Mouse (Mus musculus): Measurements from ENCODE around the gene Eif2d. TPM values are rescaled to one million over a fixed set of nuclear protein-coding genes. Genes with fewer than 3 reads are reported as not detected.

The Eif2d gene
- total RNA-seq, 2 experiments from 2014 or later: 48.3 to 73.6 TPM

DNA sequence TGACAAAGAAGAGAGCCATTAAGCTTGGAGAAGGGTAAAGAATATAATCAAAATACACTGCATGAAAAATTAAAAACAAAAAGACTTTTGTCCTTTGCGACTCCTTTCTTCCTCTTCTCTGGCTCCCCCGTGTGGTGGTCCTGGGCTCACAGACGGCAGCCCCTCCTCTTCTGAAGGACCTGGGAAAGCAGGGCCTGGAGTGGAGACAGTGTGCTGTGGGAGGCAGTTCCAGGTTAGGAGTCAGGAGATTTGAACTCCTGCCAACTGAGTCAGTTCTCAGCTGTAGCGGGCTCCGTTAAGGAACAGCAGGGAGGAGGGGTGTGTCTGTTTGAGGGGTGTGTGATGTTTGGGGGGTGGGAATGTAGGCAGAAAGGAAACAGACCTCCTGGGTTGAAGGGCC is 54.5 kb downstream of the Eif2d start:
- ATAC-seq (replicated peaks; ENCODE audit: low FRiP score, low TSS enrichment, poor library complexity, severe bottlenecking): peak; percentile 66

DNA sequence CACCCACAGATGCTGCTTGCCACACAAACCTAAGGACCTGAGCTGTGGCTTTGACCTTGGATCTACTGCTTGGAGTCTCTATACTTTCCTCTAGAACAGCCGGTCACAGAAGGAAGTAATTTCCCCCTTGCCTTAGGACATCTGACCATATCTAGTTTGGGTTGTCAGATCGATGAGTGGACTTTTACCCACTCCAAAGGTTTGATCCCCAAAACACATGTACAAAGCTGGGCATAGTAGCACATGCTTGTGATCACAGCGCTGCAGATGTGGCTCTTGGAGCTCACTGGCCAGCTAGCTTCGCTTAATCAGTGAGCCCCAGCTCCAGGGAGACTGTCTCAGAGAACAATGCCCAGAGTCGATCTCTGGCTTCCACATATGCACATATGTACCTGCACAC is 55.1 kb downstream of the Eif2d start:
- ATAC-seq (replicated peaks; ENCODE audit: low FRiP score, low TSS enrichment, poor library complexity, severe bottlenecking): no peak

DNA sequence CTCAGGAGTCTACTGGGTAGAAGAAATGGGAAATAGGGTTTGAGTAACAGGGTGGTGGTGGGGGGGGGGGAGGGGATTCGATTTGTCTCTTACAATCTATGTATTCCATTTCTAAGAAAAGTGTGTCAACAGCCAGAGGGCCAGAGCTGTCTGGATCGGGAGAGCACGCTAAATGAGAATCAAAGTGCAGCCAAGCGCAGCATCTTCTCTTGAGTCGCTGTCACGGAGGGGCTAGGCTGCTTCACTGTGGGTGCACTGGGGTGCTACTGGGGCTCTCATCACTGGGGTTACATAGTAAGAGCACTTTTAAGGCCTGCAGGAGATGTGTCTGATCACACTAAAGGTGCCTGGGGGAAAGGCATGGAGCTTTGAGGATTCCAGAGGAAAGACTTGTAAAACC is 55.8 kb downstream of the Eif2d start:
- no peak for ATAC-seq (replicated peaks; ENCODE audit: low FRiP score, low TSS enrichment, poor library complexity, severe bottlenecking)

DNA sequence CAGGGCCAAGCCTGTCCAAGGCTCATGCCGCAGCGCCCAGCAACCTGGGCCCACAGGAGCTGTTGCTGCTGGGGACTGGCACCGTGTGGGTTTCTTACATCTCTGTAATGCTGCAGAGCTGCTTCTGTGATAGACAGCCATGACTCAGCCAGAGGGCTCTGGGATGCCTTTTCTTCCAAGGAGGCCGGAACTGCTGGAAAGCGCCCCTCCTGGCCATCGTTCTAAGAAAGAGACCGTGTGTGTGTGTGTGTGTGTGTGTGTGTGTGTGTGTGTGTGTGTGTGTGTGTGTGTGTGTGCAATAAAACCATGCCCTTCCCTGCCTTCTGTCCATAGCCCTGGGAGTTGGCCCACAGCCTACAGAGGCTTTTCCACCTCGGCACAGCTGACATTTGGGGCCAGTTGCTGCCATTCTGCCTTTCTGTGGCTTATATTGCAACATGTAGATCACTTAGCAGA is 57.0 kb downstream of the Eif2d start:
- ATAC-seq (replicated peaks; ENCODE audit: low FRiP score, low TSS enrichment, poor library complexity, severe bottlenecking): no peak

DNA sequence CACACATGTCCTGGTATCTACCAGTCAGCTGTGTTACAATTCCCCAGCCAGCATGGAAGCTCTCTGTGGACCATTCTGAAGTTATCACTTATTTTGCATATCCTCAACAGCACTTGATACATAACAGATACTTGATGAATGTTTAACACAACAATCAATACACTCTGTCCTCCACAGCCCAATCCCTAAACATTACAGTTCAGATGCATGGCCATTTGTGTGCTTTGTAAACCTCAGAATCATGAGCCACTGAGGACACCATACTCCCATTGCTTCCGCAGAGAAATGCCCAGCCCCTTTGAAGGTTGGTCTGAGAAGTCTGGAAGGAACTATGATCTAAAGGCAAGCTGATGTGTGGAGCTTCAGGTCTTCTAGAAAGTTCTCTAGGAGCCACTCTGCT is 58.7 kb downstream of the Eif2d start:
- no peak for ATAC-seq (replicated peaks; ENCODE audit: low FRiP score, low TSS enrichment, poor library complexity, severe bottlenecking)

DNA sequence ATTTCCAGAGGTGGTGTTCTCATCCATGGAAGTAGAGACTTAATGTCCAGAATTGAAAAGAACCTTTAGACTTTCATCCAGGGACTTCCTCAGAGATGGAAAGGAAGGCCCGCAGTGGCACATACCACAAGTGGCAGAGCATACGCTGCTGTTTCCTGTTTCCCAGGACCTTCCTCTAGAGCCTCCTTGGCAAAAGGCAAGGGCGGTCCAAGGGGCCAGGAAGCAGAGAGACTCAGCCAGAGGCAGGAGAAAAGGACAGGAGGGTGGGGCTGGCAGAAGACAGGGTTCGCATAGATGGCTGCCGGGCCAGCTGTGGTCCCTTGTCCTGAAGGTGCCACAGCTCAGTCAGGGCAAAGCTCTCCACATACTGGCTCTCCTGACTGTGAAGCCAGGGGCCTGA is 60.0 kb downstream of the Eif2d start:
- ATAC-seq (replicated peaks; ENCODE audit: low FRiP score, low TSS enrichment, poor library complexity, severe bottlenecking): no peak

DNA sequence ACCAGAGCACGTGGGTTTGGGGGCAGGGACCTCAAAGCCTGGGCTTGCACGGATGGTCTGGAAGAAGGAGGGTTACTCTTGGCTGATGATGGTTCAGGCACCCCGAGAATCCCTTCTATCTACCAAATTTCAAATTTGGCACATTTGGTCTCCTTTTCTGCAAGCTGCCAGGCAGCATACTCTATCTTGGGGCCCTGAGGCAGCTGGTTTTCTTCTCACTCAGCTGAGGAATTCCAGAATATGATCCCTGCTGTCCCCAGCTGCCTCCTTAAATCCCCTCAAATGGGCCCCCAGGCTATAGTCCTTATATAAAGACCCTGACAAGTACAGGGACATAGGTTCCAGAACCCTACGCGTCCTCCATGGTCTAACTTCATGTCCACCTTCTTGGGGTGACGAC is 60.4 kb downstream of the Eif2d start:
- ATAC-seq (replicated peaks; ENCODE audit: low FRiP score, low TSS enrichment, poor library complexity, severe bottlenecking): no peak

DNA sequence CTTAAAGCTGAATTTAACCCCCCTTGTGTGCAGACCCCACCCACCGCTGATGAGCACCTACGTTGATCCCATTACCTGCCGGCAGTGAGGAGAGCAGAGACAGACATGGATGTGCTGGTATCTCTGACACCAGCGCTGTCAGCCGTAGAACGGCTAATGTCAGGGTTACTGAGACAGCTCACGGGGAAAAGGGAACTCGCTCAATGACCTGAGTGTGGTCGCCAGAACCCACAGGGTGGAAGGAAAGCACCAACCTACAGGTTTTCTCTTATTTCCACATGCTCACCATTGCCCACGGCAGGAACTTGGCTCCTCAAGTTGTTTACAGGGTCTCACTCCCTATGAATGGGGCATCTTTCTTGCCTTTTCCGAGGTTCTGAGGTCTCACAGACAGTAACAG is 66.0 kb downstream of the Eif2d start:
- ATAC-seq (replicated peaks; ENCODE audit: low FRiP score, low TSS enrichment, poor library complexity, severe bottlenecking): no peak

DNA sequence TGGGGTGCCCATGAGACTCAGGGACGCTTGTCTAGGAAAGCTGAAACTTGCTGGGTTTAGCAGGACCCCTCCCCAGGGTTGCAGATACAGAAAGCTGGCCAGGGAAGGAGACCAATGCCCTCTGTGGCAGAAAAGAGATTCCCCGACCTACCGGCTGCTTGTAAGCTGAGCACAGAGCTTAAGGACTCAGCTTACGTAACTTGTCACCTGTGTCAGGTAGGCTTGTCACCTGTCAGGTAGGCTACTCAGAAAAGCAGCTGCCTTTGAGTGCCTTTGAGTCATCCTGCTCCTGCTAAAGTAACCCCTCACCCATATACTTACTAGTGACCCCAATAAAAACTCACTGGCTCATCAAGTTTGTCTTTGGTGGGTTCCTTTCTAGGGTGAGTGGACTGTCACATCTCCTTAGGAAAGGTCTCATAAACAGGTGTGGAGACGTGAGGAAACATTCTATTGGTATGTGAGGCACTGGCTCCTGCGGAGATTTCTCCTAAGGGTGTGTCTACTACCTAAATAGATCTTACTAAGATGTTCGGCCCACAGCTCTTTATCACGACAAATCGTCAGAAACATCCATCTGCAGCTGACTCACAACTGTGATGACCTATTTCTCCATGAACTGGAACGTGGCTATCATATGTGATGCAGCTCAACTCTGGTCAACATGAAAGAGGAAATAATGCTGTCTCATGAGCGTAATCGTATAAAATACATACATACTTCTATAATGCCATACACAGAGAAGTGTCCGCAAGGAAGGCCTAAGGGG is 69.0 kb downstream of the Eif2d start:
- ATAC-seq (replicated peaks; ENCODE audit: low FRiP score, low TSS enrichment, poor library complexity, severe bottlenecking): no peak

DNA sequence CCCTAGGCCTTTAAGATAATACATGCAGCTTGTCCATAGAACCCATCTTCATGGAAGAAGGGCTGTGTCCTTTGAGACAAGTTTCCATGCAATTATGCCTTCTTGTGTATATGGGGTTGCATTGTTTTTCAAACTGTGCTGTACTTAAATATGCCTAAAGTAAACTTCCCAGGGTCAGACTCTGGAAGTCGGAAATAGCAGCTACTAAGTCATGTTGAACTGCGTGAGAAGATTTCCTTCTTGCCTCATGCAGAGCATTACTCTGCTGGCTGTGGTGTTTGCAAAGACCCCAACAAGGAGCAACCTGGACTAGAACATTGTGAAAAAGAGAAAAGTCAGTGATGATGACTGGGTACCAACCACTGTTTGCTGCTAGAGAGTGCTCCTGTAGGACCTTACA is 70.4 kb downstream of the Eif2d start:
- ATAC-seq (replicated peaks; ENCODE audit: low FRiP score, low TSS enrichment, poor library complexity, severe bottlenecking): no peak

DNA sequence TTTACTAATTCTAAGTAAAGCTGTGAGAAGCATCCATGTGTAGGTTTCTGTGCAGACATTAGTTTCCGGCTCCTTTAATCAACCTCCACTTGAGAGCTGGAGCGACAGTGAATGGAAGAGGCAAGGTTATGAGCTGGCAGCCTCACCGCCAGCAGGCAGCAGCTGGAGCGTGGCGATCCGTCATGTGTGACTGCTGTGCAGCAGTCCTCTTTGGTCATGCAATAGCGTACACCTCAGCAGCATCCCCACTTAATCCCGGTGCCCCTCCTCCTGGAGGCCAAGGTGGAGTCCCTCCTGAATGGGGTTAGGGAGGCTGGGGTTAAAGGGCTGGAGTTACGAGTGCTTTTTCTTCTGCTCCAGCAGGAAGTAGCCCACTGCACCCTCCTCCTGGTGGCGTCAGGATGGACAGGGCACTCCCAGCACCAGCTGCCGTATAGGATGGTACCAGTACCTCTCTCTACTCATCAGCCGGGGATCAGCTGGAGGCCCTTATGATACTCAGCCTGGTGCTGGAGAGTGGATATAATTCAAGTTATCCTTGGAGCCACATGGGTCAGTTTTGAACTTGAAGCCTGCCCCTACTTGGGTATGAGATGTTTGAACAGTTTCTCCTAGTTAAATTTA is 72.0 kb downstream of the Eif2d start:
- no peak for ATAC-seq (replicated peaks; ENCODE audit: low FRiP score, low TSS enrichment, poor library complexity, severe bottlenecking)

DNA sequence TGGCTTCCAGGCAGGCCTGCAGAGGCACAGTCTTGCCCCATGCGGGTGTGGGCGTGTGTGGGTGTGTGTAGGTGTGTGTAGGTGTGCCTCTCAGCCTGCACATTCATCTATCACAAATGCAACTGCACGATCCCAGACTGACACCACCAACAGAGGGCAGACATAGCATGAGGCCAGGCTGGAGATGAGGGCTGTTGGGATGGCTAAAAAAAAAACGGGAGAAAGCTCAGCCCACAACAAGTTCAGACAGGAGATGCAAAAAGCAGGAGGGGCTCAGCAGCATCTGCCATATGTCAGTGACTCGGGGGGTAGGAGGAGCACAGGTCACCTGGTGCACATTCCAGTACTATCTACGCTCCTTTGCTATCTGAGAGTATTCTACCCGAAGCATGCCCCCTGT is 75.2 kb downstream of the Eif2d start:
- ATAC-seq (replicated peaks; ENCODE audit: low FRiP score, low TSS enrichment, poor library complexity, severe bottlenecking): no peak

DNA sequence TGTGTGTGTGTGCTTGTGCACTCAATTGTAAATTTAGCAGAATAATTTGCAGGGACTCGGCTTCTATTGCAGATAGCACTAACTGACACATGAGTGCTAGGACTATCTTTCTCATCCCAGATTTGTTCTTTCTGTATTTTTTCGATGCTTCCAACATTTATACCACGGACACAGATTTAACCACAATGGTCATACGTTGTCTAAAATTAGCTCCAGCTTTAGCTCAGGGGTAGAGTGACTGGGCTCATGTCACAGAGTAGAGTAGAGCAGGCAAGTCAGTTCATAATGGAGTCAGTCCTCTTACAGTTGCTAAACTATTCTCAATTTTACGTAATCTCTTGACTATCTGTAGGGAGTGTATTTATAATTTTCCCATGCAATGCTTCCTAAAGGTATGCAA is 75.7 kb downstream of the Eif2d start:
- ATAC-seq (replicated peaks; ENCODE audit: low FRiP score, low TSS enrichment, poor library complexity, severe bottlenecking): no peak

DNA sequence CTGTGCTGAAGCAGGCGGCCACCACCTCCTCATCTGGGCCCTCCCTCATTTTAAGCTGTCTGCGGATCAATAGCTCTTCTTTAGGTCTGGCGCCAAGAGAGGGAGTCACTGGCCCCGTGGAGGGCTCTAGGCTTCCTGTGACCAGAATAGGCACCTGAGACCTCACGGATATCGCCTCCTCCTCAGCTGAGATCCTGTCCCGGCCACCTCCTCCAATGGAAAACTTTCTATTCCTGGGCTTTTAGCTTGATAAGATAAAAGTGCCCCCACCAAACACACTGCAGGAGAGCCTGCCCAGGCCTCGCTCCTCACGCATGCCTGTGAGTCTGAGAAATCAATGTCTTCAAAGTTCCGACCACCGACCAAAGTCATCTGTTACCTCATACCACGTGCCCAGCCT is 80.5 kb downstream of the Eif2d start:
- no peak for ATAC-seq (replicated peaks; ENCODE audit: low FRiP score, low TSS enrichment, poor library complexity, severe bottlenecking)

DNA sequence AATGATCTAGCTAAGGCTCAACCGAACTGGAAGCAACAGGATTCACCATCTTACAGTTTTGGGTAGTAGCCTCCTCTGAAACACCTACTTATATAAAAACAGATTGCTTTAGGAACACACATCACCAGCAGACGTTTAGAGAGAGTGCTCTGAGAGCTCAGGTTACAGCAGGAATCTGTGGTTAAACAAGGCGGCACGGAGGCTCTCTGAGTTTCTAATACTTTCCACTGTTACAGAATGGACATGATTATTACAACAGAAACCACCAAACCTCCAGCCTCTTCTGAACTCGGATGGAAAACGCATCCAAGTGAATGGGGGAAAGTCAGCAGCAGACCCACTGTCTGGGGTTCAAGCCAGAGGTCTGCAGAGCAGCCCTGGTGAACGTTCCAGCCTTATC is 83.1 kb downstream of the Eif2d start:
- ATAC-seq (replicated peaks; ENCODE audit: low FRiP score, low TSS enrichment, poor library complexity, severe bottlenecking): no peak

Other genes starting within 250 kb of the Eif2d start
- not detected in 2 replicates for gene Il20, start 241.7 kb upstream of the Eif2d start, total RNA-seq (2014; fragmentation: Nextera tagmentation)
- gene Il20, start 241.7 kb upstream of the Eif2d start, total RNA-seq (2017): not detected in 2 replicates
- not detected in 2 replicates for gene Il19, start 213.1 kb upstream of the Eif2d start, total RNA-seq (2014; fragmentation: Nextera tagmentation)
- not detected in 2 replicates for gene Il19, start 213.1 kb upstream of the Eif2d start, total RNA-seq (2017)
- not detected in 2 replicates for gene Il10, start 133.3 kb upstream of the Eif2d start, total RNA-seq (2014; fragmentation: Nextera tagmentation)
- not detected in 2 replicates for gene Il10, start 133.3 kb upstream of the Eif2d start, total RNA-seq (2017)
- gene Mapkapk2, start 55.4 kb upstream of the Eif2d start, total RNA-seq (2014; fragmentation: Nextera tagmentation): 43.1 and 46.2 TPM in 2 replicates
- gene Mapkapk2, start 55.4 kb upstream of the Eif2d start, total RNA-seq (2017): 37.1 and 42.6 TPM in 2 replicates
- 18.2 and 19.6 TPM in 2 replicates for gene Dyrk3, start 14.8 kb upstream of the Eif2d start, total RNA-seq (2014; fragmentation: Nextera tagmentation)
- 20.0 and 31.3 TPM in 2 replicates for gene Dyrk3, start 14.8 kb upstream of the Eif2d start, total RNA-seq (2017)
- 19.8 and 20.0 TPM in 2 replicates for gene Rassf5, start 92.1 kb downstream of the Eif2d start, total RNA-seq (2014; fragmentation: Nextera tagmentation)
- gene Rassf5, start 92.1 kb downstream of the Eif2d start, total RNA-seq (2017): 26.0 and 28.0 TPM in 2 replicates
- 11.1 and 11.2 TPM in 2 replicates for gene Ikbke, start 126.4 kb downstream of the Eif2d start, total RNA-seq (2014; fragmentation: Nextera tagmentation)
- 1.9 and 4.3 TPM in 2 replicates for gene Ikbke, start 126.4 kb downstream of the Eif2d start, total RNA-seq (2017)

All from megakaryocyte-erythroid progenitor cell, adult 5-6 weeks (primary cell).